Mouse (Mus musculus): ENCODE data around the gene Naaa. TPM values are rescaled to one million over a fixed set of nuclear protein-coding genes. Genes with fewer than 3 reads are reported as not detected.

Gene Naaa
- total and polyA plus RNA-seq, 2 experiments from 2014 or later: 23.1 to 28.7 TPM

- 42% methylated on average over 29 of the region's 29 CpGs for WGBS
- 0 out of 2 replicates have a peak overlapping the region, but pooled peaks have one; percentile 10 for H3K4me2 ChIP-seq (ENCODE audit: low read depth, low read length, poor library complexity, severe bottlenecking)
- H3K27me3 ChIP-seq (ENCODE audit: insufficient read depth, low read length): no peaks in the 10 kb centered on the region
- no peaks in the 10 kb centered on the region for H3K9me3 ChIP-seq (ENCODE audit: low read length)
- no peak overlapping the region for H3K27ac ChIP-seq (ENCODE audit: low read depth, low read length)
- peak; percentile 85 for DNase-seq (ENCODE audit: low spot score)
- H3K9ac ChIP-seq (replicated peaks; ENCODE audit: low read length, poor library complexity, severe bottlenecking): no peak overlapping the region
- TF ChIP-seq CTCF (IDR thresholded peaks at IDR 0.05): peak; percentile 90
- ATAC-seq (ENCODE audit: low FRiP score): peak; percentile 73
- H3K4me1 ChIP-seq (ENCODE audit: insufficient read depth, low read length): no peaks in the 10 kb centered on the region
- H3K36me3 ChIP-seq (ENCODE audit: insufficient read depth, low read length): no peaks in the 10 kb centered on the region
- H3K4me3 ChIP-seq (ENCODE audit: low read depth, low read length): no peak overlapping the region
These were observed 38.4 kb downstream of the Naaa start for GRCm38 (mm10) chr5:92239333-92240232.

GRCm38 (mm10) chr5:92234939-92235557 lies 42.9 kb downstream of the Naaa start:
- no peak overlapping the region for H3K9ac ChIP-seq (replicated peaks; ENCODE audit: low read length, poor library complexity, severe bottlenecking)
- no peak for TF ChIP-seq CTCF (IDR thresholded peaks at IDR 0.05)
- no peak overlapping the region for H3K4me2 ChIP-seq (ENCODE audit: low read depth, low read length, poor library complexity, severe bottlenecking)
- no peaks in the 10 kb centered on the region for H3K9me3 ChIP-seq (ENCODE audit: low read length)
- 70% methylated on average over 5 of the region's 5 CpGs for WGBS
- no peaks in the 10 kb centered on the region for H3K4me1 ChIP-seq (ENCODE audit: insufficient read depth, low read length)
- ATAC-seq (ENCODE audit: low FRiP score): no peak
- no peak overlapping the region for H3K27ac ChIP-seq (ENCODE audit: low read depth, low read length)
- no peaks in the 10 kb centered on the region for H3K36me3 ChIP-seq (ENCODE audit: insufficient read depth, low read length)
- DNase-seq (ENCODE audit: low spot score): no peak
- no peak overlapping the region for H3K4me3 ChIP-seq (ENCODE audit: low read depth, low read length)
- no peaks in the 10 kb centered on the region for H3K27me3 ChIP-seq (ENCODE audit: insufficient read depth, low read length)

- Histone ChIP-seq H3K9me3 (ENCODE audit: low read length) (no peaks in the 10 kb centered on the region), H3K4me1 (ENCODE audit: insufficient read depth, low read length) (no peaks in the 10 kb centered on the region), H3K4me3 (ENCODE audit: low read depth, low read length) (no peak overlapping the region), H3K27me3 (ENCODE audit: insufficient read depth, low read length) (no peaks in the 10 kb centered on the region), H3K9ac (replicated peaks; ENCODE audit: low read length, poor library complexity, severe bottlenecking) (no peak overlapping the region), H3K4me2 (ENCODE audit: low read depth, low read length, poor library complexity, severe bottlenecking) (no peak overlapping the region), H3K36me3 (ENCODE audit: insufficient read depth, low read length) (no peaks in the 10 kb centered on the region), H3K27ac (ENCODE audit: low read depth, low read length) (no peak overlapping the region)
- no peak for TF ChIP-seq CTCF (IDR thresholded peaks at IDR 0.05)
- 71% methylated on average over 4 of the region's 4 CpGs for WGBS
- DNase-seq (ENCODE audit: low spot score) (no peak), ATAC-seq (ENCODE audit: low FRiP score) (no peak)
These were observed 44.6 kb downstream of the Naaa start for GRCm38 (mm10) chr5:92233366-92233765.

- TF ChIP-seq CTCF (IDR thresholded peaks at IDR 0.05): no peak
- Histone ChIP-seq H3K9ac (replicated peaks; ENCODE audit: low read length, poor library complexity, severe bottlenecking) (no peak overlapping the region), H3K4me2 (ENCODE audit: low read depth, low read length, poor library complexity, severe bottlenecking) (no peak overlapping the region), H3K27me3 (ENCODE audit: insufficient read depth, low read length) (no peaks in the 10 kb centered on the region), H3K27ac (ENCODE audit: low read depth, low read length) (no peak overlapping the region), H3K36me3 (ENCODE audit: insufficient read depth, low read length) (no peaks in the 10 kb centered on the region), H3K4me3 (ENCODE audit: low read depth, low read length) (no peak overlapping the region), H3K4me1 (ENCODE audit: insufficient read depth, low read length) (no peaks in the 10 kb centered on the region), H3K9me3 (ENCODE audit: low read length) (no peaks in the 10 kb centered on the region)
- DNase-seq (ENCODE audit: low spot score): no peak
- ATAC-seq (ENCODE audit: low FRiP score): no peak
- WGBS: 76% methylated on average over 10 of the region's 10 CpGs
These were observed 46.1 kb downstream of the Naaa start for GRCm38 (mm10) chr5:92231836-92232235.

GRCm38 (mm10) chr5:92230306-92230705 lies 47.7 kb downstream of the Naaa start:
- H3K9me3 ChIP-seq (ENCODE audit: low read length): no peaks in the 10 kb centered on the region
- H3K27me3 ChIP-seq (ENCODE audit: insufficient read depth, low read length): no peaks in the 10 kb centered on the region
- H3K27ac ChIP-seq (ENCODE audit: low read depth, low read length): no peak overlapping the region
- H3K36me3 ChIP-seq (ENCODE audit: insufficient read depth, low read length): no peaks in the 10 kb centered on the region
- ATAC-seq (ENCODE audit: low FRiP score) (no peak), DNase-seq (ENCODE audit: low spot score) (no peak)
- 91% methylated on average over 11 of the region's 11 CpGs for WGBS
- H3K4me3 ChIP-seq (ENCODE audit: low read depth, low read length): no peak overlapping the region
- no peak overlapping the region for H3K9ac ChIP-seq (replicated peaks; ENCODE audit: low read length, poor library complexity, severe bottlenecking)
- no peak for TF ChIP-seq CTCF (IDR thresholded peaks at IDR 0.05)
- no peaks in the 10 kb centered on the region for H3K4me1 ChIP-seq (ENCODE audit: insufficient read depth, low read length)
- H3K4me2 ChIP-seq (ENCODE audit: low read depth, low read length, poor library complexity, severe bottlenecking): no peak overlapping the region

- Histone ChIP-seq H3K27ac (ENCODE audit: low read depth, low read length) (no peak overlapping the region), H3K4me3 (ENCODE audit: low read depth, low read length) (no peak overlapping the region), H3K27me3 (ENCODE audit: insufficient read depth, low read length) (no peaks in the 10 kb centered on the region), H3K9ac (replicated peaks; ENCODE audit: low read length, poor library complexity, severe bottlenecking) (no peak overlapping the region), H3K4me1 (ENCODE audit: insufficient read depth, low read length) (no peaks in the 10 kb centered on the region), H3K9me3 (ENCODE audit: low read length) (no peaks in the 10 kb centered on the region), H3K36me3 (ENCODE audit: insufficient read depth, low read length) (no peaks in the 10 kb centered on the region), H3K4me2 (ENCODE audit: low read depth, low read length, poor library complexity, severe bottlenecking) (no peak overlapping the region)
- ATAC-seq (ENCODE audit: low FRiP score) (no peak), DNase-seq (ENCODE audit: low spot score) (no peak)
- 91% methylated on average over 3 of the region's 3 CpGs for WGBS
- no peak for TF ChIP-seq CTCF (IDR thresholded peaks at IDR 0.05)
These were observed 48.5 kb downstream of the Naaa start for GRCm38 (mm10) chr5:92229514-92229913.

All from midbrain, postnatal 0 days (tissue).